Mouse (Mus musculus) B cell, adult 2 months (primary cell): Measurements from ENCODE around the gene Rad1.
"Not testable (repeated sequence)": the region's sequence is repeated elsewhere in the genome, so short reads cannot be mapped to it uniquely, and the experiment has no call there.

Source experiments
- DNase-seq, 2 experiments: peaks; one replicate each; pipeline ENCODE4 v3.0.0; 2022

Rad1 gene

DNA sequence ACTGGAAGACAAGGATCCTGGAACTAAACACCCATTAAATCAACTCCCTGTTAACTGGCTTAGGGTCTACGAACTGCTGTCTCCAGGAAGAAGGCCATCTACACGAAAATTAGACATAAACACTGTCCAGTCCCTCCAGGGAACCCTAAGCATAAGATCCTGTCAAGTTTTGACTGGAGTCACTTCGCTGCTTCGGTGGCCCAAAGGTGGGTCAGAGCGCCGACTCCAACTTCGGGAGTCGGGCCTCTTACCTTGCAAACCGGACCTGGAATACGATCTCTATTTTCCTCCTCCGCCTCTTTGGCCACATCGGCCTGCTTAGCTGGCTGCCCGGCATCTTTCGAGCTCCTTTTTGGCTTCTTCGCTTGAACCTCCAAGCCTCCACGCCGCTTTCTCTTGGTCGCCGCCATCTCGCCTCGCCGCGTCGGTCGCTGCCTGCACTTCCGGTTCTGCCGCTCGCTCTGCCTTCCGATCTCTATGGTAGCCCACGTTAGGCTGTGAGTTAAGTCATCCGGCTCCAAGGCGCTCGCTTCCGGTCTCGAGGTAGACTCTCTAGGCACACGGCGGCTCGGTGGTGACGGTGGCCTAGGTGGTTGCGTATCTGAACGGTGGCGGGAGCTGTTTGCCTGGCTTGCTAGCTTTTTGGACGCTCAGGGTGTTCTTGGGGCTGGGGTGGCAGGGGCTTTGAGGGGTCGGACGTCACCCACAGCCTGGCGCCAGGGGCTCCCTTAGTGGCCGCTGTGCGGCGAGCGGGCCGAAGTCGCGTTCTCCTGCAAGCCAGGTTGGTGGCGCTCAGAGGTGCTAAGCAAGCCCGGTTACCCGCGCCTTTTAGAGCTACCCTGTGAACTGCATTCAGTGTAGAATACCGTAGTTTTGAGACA, at the start of gene Rad1, which contains the start of gene Brix1:
Gene Rad1, plus strand, starts transcription at position 535 of the 881 bp plus-strand sequence.
Gene Brix1, minus strand, starts transcription at position 464 of the 881 bp plus-strand sequence.
- peak; percentile 94 to 95 for DNase-seq

- DNase-seq: no peak
Measured at GRCm38 (mm10) chr15:10436893-10437292, 48.9 kb upstream of the Rad1 start.

- no peak for DNase-seq
Measured at GRCm38 (mm10) chr15:10439963-10440362, 45.9 kb upstream of the Rad1 start.

DNA sequence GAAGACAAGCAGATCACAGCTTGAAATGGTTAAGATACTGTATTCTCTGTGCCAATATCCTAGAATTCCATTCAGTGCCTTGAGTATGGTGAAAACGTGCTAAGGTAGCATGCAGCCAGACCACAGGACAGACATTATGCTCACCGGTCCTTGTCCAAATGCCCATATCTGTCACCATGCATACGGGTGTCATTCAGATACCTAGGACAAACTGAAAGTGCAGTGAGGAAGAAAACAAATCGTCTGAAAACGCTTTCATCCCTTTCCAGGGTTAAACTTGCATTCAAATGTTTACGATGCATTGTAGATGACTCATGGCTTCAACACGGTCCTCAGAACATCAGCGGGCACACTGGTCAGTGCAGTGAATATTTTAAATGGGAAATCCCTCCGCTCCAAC, 44.3 kb upstream of the Rad1 start:
- DNase-seq: no peak

GRCm38 (mm10) chr15:10442275-10442674, 43.5 kb upstream of the Rad1 start:
- DNase-seq: no peak

GRCm38 (mm10) chr15:10447102-10447501, 38.7 kb upstream of the Rad1 start:
- no peak for DNase-seq

DNA sequence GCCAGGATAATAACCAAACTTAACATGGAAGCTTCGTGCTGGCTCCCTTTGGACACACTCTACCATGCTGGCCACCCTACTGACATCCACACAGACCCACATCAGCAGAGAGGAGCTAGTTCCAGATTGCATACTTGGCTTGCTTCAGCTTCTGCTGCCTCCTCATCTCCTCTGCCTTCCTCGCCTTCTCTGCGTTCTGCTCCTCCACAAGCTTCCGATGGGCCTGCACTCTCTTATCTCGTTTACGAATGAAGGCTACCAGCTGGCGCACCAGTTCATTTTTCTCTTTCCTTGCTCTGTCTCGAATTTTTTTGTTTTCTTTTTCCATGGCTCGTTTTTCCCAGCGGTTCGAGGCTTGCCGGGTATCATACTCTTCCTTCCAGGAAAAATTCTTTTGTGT, 24.8 kb upstream of the Rad1 start:
- DNase-seq: no peak

- no peak for DNase-seq
Measured at GRCm38 (mm10) chr15:10463555-10463954, 22.3 kb upstream of the Rad1 start.

DNA sequence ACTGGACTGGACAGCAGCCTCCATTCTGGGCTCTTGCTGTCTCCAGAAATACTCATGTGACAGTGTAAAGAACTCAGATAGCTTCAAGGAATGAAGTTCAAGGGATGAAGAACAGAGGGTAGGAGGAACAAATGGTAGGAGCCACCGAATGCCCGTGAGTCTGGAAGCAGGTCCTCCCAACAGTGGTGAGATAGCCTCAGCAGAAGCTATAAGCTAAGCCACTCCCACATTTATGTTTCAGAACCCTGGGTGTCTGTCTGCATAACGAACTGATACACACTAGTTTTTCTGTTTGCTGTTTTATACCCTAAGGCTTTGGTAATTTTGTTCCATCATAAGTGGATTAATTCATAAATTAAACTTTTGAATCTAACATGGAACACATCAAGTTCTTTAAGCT, 21.1 kb upstream of the Rad1 start:
- DNase-seq: no peak

DNA sequence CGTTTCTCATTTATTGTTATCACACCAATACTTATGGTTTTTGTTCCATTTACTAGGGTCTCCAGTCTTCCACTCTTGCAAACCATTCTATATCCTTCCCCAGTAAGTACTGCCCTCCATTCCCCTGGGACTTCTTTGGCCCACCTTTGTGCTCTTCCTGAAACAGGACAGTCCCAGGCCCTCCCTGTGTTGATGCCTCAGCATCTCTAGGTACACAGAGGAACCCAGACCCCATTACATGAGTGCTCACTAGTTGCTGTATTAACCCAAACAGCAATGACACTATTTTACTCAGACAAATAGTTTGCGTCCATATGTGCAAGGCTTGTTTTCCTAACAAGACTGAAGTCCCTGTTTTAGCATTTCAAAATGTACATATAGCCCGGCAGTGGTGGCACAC, 17.1 kb upstream of the Rad1 start:
- DNase-seq: no peak

DNA sequence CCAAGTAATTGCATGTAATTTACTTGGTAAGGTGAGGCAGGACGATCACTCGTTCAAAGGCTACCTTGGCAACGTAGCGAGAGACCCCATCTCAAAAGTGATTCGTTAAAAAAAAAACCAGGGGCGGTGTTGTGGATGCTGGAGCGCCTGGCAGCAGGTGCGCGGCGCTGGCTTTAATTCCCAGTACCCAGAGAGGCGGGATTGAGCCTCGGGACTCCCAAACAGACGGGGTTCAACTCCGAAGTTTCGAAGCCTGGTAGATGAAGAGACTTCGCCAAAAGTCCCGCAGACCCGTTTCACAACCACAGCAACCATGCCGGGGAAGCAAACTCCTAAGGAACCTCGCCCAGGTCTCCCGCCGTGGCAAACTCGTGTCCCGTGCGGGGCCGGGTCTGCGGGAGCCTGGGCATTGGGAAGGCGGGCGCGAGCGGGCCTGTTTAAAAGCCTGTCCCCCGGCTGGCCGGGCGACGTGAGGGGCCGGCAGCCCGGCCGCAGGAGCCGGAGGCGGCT, 16.1 kb upstream of the Rad1 start:
- DNase-seq: no peak

DNA sequence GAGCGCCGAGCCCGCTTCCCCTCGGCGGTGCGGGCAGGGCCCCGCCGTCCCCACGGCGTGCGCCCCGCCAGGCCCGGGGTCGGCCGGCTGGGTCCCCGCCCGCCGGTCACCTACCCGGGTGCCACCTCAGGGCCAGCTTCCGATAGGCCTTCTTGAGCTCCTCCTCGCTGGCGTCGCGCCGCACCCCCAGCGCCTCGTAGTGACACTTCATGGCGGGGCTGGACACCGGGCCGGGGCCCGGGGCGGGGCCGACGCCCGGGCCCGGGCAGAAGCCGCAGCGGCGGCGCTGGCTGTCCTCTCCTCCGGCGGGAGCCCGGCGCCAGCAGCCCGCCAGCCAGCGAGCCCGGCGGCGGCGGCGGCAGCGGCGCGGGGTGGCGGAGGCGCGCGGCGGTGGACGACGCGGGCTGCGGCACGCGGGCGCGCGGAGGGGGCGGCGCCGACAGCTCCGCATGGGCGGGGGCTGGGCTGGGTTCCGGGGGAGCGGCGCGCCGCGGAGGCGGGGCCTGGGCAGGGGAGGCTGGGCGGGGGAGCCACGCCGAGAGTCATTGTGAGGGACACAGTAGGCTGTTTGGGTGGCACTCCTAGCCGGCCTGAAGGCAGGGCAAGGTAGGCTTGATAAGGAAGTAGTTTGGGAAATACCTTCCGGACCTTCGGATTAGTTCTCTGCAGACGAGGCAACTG, 15.5 kb upstream of the Rad1 start, which contains the start of gene Dnajc21:
Gene Dnajc21, minus strand, starts transcription at position 366 of the 681 bp plus-strand sequence.
- peak; percentile 88 to 90 for DNase-seq

DNA sequence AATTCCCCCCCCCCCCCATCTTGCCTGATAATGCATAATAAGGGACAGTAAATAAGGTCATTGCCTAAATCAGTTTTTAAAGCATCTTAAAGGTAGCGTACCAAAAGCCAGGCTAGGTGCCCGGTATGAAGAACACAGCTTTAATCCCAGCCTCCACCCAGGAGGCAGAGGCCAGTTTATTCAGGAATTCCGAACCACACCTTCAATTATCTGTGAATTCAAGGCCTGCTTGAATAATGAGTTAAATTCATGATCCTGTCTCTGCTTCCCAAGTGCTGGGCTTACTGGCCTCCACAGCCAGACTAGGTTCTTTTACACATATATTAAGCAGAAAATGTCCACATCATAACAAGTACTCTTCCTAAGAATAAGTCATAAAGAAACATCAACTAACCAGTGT, 14.9 kb upstream of the Rad1 start:
- no peak for DNase-seq

GRCm38 (mm10) chr15:10486365-10486839, 584 bp downstream of the Rad1 start:
- DNase-seq: no peak

DNA sequence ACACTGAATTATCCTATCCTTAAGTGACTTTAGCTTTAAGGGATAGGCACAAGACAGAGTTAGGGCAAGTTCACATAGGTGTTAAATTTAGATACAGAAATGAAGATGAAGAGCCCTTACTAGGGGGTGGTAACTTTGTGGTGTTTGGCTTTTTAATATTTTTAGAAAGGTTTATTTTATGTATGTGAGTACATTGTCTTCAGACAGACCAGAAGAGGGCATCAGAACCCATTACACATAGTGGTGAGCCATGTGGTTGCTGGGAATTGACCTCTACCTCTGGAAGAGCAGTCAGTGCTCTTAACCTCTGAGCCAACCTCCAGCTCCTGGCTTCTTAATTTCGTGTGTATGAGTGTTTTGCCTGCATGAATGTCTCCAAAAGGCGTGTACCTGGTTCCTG, 1.4 kb downstream of the Rad1 start:
- no peak for DNase-seq

- no peak for DNase-seq
Measured at GRCm38 (mm10) chr15:10490101-10490500, 4.3 kb downstream of the Rad1 start.

GRCm38 (mm10) chr15:10495944-10496343, 10.1 kb downstream of the Rad1 start:
- DNase-seq: no peak

GRCm38 (mm10) chr15:10496696-10497095, 10.9 kb downstream of the Rad1 start:
- DNase-seq: not testable (repeated sequence)

DNA sequence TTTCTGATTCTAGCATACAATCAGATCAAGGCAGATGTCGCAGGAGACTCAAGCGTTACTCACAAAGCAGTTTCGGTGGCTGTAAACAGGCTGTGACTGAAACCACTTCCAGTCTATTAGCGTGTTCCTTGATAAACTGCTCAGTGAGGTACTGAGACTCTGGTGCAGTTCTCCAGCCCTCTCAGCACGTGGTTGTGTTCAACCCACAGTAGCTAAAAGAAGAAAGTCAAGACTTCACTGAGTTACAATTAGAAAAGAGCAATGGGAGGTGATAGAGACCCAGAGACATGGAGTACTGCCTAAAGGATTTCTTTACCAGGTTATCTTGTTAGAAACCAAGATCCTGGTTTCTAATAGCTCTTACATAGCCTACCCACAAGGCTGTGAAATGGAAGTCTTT, 13.8 kb downstream of the Rad1 start:
- DNase-seq: no peak

DNA sequence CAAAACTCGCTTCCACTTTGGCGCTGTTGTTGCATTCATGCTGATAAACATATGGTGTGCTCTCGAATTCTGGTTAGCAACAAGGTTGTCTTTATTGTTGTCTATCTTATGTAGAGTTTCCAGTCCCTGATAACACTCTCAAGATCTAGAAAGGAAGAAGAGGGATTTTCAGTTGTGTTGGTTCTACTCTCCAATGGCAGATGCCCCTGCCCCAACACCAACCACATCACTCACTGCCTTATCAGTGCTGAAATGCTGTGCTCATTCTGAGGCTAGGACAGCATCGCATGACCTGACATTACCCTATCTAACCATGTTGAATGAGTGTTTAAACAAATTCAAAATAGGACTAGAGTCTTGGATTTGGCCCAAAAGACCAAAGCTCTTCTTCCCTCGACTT, 14.2 kb downstream of the Rad1 start:
- no peak for DNase-seq

- peak; percentile 11 to 15 for DNase-seq
Measured at GRCm38 (mm10) chr15:10500838-10501719, 15.3 kb downstream of the Rad1 start.

DNA sequence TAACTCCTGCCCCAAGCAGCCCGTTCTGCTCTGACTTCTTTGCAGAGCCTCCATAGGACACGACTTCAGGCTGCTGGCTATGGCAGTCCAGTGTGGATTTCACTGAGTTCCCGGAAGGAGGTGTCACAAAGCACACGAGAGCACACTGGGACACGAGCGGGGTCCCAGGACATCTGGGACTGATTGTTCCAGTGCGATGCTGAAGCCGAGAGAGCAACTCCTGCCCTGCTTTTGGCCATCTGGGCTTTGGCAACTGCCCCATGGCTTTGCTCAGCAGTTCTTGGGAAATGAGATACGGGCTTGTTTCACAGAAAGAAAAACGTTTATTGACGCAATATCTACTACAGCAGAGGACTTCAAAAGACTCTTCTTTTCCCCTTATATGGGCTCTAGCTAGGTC, 20.3 kb downstream of the Rad1 start:
- DNase-seq: no peak

DNA sequence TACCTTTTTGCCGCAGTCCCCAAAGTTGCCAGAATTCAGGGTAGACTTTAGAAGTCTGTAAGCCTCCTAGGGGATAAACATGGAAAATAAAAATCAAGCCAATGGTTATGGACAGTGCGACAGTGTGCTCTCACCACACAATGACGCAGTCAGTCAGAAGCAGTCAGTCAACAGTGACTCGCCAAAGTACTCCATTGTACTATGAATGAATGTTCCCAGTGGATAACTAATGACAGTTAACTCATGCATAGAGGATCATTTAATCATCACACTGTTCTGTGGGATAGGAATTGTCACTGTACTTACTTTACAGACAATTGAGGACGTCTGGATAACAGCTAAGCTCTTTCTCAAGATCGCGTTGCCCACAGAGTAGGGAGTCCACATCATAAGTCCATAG, 29.3 kb downstream of the Rad1 start:
- no peak for DNase-seq
